Mouse (Mus musculus): ENCODE data around the gene Dmd. TPM values are rescaled to one million over a fixed set of nuclear protein-coding genes. Genes with fewer than 3 reads are reported as not detected.
A peak's percentile ranks its signal among the peaks of the same experiment; 100 is the strongest.

Dmd gene
- polyA plus RNA-seq, 1 experiment from 2014 or later: 12.3 TPM

DNA sequence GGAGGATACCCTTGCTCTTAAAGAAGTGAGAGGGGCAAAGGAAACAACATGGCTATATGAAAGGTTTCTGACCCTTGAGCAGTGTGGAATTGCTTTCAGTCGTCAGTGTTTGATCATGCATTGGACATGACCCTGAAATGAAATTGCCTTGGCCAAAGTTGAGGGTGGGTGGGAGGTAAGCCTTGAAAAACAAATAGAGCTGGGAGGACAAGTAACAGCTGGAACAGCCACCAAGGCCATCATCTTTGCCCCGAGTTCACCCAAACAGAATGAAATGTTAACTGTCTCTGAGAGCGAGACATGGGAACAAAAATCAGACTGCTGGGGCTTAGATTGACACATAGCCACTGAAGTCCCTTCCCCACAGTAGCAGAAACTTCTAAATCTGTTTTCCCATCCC lies 2100.9 kb downstream of the Dmd start:
- DNase-seq (ENCODE audit: low spot score, missing footprints) (peak; percentile 83), ATAC-seq (ENCODE audit: low FRiP score) (no peak)
- Histone ChIP-seq H3K4me3 (ENCODE audit: low read depth, low read length) (no peak overlapping the region), H3K9ac (ENCODE audit: low read length) (no peak overlapping the region), H3K4me2 (no peak overlapping the region), H3K27ac (ENCODE audit: low read depth, low read length) (no peak overlapping the region), H3K27me3 (ENCODE audit: control insufficient read depth, insufficient read depth, low read length) (no peaks in the 10 kb centered on the region), H3K4me1 (ENCODE audit: control insufficient read depth, insufficient read depth, low read length) (no peaks in the 10 kb centered on the region), H3K9me3 (ENCODE audit: control insufficient read depth, low read length) (no peaks in the 10 kb centered on the region), H3K36me3 (ENCODE audit: control insufficient read depth, insufficient read depth, low read length) (no peaks in the 10 kb centered on the region)
- whole genome bisulfite sequencing: 33% methylated on average over 3 of the region's 3 CpGs

DNA sequence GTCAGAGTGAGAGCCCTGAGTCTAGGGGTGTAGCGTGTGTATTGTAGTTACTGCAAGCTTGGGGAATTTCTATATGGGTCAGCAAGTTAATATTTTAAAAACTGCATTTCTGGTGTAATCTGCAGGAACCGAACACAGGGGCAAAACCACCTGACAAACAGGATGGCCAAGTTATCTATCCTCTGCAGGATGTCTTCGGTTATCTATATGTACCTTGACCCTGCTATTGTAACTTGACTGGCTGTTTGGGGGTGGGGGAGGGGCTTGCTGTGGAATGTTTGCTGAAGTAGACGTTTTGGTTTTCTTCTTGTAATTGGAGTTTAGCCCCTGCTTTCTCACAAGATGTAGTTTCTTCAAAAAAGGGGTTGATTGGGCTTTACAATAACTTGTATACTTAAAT lies 2124.9 kb downstream of the Dmd start:
- Histone ChIP-seq H3K4me1 (ENCODE audit: control insufficient read depth, insufficient read depth, low read length) (no peaks in the 10 kb centered on the region), H3K27me3 (ENCODE audit: control insufficient read depth, insufficient read depth, low read length) (no peaks in the 10 kb centered on the region), H3K36me3 (ENCODE audit: control insufficient read depth, insufficient read depth, low read length) (no peaks in the 10 kb centered on the region), H3K4me3 (ENCODE audit: low read depth, low read length) (no peak overlapping the region), H3K9me3 (ENCODE audit: control insufficient read depth, low read length) (no peaks in the 10 kb centered on the region), H3K9ac (ENCODE audit: low read length) (no peak overlapping the region), H3K4me2 (no peak overlapping the region), H3K27ac (ENCODE audit: low read depth, low read length) (no peak overlapping the region)
- 73% methylated on average over 4 of the region's 4 CpGs for WGBS
- ATAC-seq (ENCODE audit: low FRiP score) (no peak), DNase-seq (ENCODE audit: low spot score, missing footprints) (no peak)

DNA sequence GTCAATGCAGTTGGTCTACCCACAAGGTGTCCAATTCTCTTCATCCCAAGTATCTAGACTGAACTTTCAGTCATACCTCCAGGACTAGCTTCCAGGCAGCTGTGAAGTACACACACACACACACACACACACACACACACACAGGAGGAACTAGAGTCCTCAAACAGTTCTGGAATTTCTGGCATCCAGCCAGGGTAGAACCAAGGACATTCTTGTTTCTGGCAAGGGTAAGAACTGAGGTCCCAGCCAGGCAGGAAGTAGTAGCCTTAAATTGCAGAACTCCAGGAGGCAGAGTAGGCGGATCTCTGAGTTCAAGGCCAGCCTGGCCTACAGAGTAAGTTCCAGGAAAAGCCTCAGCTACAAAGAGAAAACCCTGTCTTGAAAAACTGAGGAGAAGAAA lies 2128.2 kb downstream of the Dmd start:
- no peaks in the 10 kb centered on the region for H3K36me3 ChIP-seq (ENCODE audit: control insufficient read depth, insufficient read depth, low read length)
- no peaks in the 10 kb centered on the region for H3K9me3 ChIP-seq (ENCODE audit: control insufficient read depth, low read length)
- DNase-seq (ENCODE audit: low spot score, missing footprints): no peak
- 83% methylated on average over 1 of the region's 1 CpGs for WGBS
- no peak overlapping the region for H3K9ac ChIP-seq (ENCODE audit: low read length)
- no peak overlapping the region for H3K27ac ChIP-seq (ENCODE audit: low read depth, low read length)
- H3K4me2 ChIP-seq: no peak overlapping the region
- no peak overlapping the region for H3K4me3 ChIP-seq (ENCODE audit: low read depth, low read length)
- ATAC-seq (ENCODE audit: low FRiP score): no peak
- H3K27me3 ChIP-seq (ENCODE audit: control insufficient read depth, insufficient read depth, low read length): no peaks in the 10 kb centered on the region
- H3K4me1 ChIP-seq (ENCODE audit: control insufficient read depth, insufficient read depth, low read length): no peaks in the 10 kb centered on the region

DNA sequence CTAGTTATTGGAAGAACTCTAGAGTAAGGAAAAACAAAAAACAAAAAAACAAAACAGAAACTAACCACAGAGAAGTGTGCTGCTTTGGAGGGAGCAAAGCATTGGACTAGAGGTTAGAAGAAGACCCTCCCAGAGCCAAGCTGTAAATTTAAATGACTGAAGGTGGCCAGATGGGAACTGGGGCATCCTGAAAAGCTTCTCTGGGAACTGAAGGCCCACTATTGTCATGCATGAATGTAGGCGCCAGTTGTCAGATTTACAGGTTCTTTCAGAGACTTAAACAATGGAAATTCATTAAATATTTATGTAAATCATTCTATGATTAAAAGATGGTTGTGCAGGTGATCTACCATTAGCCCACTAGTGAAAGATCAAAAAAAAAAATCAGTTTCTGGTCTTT lies 2128.9 kb downstream of the Dmd start:
- Histone ChIP-seq H3K9me3 (ENCODE audit: control insufficient read depth, low read length) (no peaks in the 10 kb centered on the region), H3K4me1 (ENCODE audit: control insufficient read depth, insufficient read depth, low read length) (no peaks in the 10 kb centered on the region), H3K9ac (ENCODE audit: low read length) (no peak overlapping the region), H3K27me3 (ENCODE audit: control insufficient read depth, insufficient read depth, low read length) (no peaks in the 10 kb centered on the region), H3K36me3 (ENCODE audit: control insufficient read depth, insufficient read depth, low read length) (no peaks in the 10 kb centered on the region), H3K27ac (ENCODE audit: low read depth, low read length) (no peak overlapping the region), H3K4me3 (ENCODE audit: low read depth, low read length) (no peak overlapping the region), H3K4me2 (no peak overlapping the region)
- no peak for DNase-seq (ENCODE audit: low spot score, missing footprints)
- ATAC-seq (ENCODE audit: low FRiP score): no peak
- 48% methylated on average over 1 of the region's 1 CpGs for WGBS

DNA sequence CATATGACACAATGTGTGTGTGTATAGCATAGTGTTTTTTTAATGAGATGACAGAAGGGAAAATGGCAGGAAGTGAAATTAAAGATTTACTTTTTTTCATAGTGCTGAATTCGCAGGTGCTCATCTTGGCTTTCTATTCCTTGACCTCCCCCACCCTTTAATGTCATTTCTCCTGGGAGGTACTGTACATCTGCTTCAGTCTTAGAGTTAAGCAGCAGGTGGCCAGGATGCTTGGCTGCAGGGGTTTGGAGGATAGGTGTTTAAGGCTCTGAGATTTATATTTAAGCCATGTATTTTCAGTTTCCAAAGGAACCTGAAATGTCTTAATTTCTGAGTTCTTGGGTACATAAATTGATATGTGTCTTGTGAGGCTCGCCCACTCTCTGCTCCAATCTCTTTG lies 2130.5 kb downstream of the Dmd start:
- DNase-seq (ENCODE audit: low spot score, missing footprints): no peak
- Histone ChIP-seq H3K36me3 (ENCODE audit: control insufficient read depth, insufficient read depth, low read length) (no peaks in the 10 kb centered on the region), H3K4me2 (no peak overlapping the region), H3K27me3 (ENCODE audit: control insufficient read depth, insufficient read depth, low read length) (no peaks in the 10 kb centered on the region), H3K4me1 (ENCODE audit: control insufficient read depth, insufficient read depth, low read length) (no peaks in the 10 kb centered on the region), H3K9ac (ENCODE audit: low read length) (no peak overlapping the region), H3K9me3 (ENCODE audit: control insufficient read depth, low read length) (no peaks in the 10 kb centered on the region), H3K4me3 (ENCODE audit: low read depth, low read length) (no peak overlapping the region), H3K27ac (ENCODE audit: low read depth, low read length) (no peak overlapping the region)
- WGBS: 67% methylated on average over 2 of the region's 2 CpGs
- no peak for ATAC-seq (ENCODE audit: low FRiP score)

DNA sequence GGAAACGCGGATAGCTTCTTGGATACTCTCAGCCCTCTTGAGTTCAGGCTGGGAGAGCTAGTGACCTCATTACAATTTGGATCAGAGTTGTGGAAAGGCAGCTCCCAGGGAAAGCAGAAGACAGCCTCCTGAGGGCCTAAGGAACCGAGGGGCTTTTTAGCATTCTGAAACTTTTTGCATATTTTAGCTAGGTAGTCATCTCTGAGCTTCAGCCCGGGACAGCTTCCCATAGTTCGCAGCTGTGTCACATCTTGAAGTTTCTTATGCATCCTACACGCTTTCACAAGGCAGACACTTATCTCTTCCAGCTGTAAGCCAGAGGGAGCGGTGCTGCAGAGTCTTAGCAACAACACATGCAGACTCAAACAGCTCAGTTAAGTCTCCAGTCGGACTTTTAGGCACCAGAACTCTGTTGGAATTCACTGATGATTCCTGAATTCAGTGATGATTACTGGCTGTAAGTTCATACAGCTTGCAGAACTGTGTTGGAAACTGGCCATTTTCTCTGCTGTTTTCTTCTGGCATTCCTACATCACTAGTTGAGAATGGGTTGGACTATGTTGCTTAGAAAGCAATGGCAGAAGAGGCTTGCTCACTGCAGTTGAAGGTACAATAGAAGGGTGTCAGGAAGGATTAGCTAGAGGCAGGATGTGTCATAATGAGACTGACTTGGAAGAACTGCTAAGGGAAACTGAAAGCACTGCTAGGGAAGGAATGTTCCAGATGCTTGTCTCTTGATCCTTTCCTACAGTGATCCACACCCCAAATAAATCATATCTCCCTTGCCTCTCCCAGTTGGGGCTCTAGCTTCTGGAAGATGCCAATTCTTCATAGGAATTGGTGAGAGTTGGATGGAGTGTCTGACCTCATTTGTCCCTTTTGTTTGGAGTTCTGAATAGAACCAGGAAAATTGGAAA lies 2135.8 kb downstream of the Dmd start:
- 57% methylated on average over 8 of the region's 8 CpGs for WGBS
- Histone ChIP-seq H3K27ac (ENCODE audit: low read depth, low read length) (no peak overlapping the region), H3K36me3 (ENCODE audit: control insufficient read depth, insufficient read depth, low read length) (no peaks in the 10 kb centered on the region), H3K9me3 (ENCODE audit: control insufficient read depth, low read length) (no peaks in the 10 kb centered on the region), H3K27me3 (ENCODE audit: control insufficient read depth, insufficient read depth, low read length) (no peaks in the 10 kb centered on the region), H3K9ac (ENCODE audit: low read length) (no peak overlapping the region), H3K4me2 (no peak overlapping the region), H3K4me3 (ENCODE audit: low read depth, low read length) (no peak overlapping the region), H3K4me1 (ENCODE audit: control insufficient read depth, insufficient read depth, low read length) (no peaks in the 10 kb centered on the region)
- DNase-seq (ENCODE audit: low spot score, missing footprints): no peak
- ATAC-seq (ENCODE audit: low FRiP score): no peak

DNA sequence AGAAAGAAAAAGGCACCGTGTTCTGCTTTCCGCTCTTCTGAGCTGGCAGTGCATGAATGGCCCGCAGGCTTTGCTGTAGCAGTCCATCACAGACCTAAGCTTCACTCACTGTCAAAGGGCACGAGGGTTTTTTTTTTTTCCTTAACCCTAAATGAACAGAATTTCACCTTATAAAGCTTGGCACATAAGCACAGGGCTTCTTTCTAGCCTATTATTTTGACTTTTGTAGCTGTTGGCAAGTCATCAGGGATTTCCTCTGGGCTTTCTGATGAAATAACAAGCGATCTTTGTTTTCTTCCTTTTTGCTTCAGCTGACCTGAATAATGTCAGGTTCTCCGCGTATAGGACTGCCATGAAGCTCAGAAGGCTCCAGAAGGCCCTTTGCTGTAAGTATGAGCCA lies 2140.8 kb downstream of the Dmd start:
- DNase-seq (ENCODE audit: low spot score, missing footprints): no peak
- Histone ChIP-seq H3K4me2 (no peak overlapping the region), H3K4me3 (ENCODE audit: low read depth, low read length) (no peak overlapping the region), H3K27ac (ENCODE audit: low read depth, low read length) (no peak overlapping the region), H3K36me3 (ENCODE audit: control insufficient read depth, insufficient read depth, low read length) (no peaks in the 10 kb centered on the region), H3K4me1 (ENCODE audit: control insufficient read depth, insufficient read depth, low read length) (no peaks in the 10 kb centered on the region), H3K27me3 (ENCODE audit: control insufficient read depth, insufficient read depth, low read length) (no peaks in the 10 kb centered on the region; the same call in 1 of the 2 replicates), H3K9me3 (ENCODE audit: control insufficient read depth, low read length) (no peaks in the 10 kb centered on the region), H3K9ac (ENCODE audit: low read length) (no peak overlapping the region)
- 63% methylated on average over 7 of the region's 7 CpGs for whole genome bisulfite sequencing
- ATAC-seq (ENCODE audit: low FRiP score): no peak

DNA sequence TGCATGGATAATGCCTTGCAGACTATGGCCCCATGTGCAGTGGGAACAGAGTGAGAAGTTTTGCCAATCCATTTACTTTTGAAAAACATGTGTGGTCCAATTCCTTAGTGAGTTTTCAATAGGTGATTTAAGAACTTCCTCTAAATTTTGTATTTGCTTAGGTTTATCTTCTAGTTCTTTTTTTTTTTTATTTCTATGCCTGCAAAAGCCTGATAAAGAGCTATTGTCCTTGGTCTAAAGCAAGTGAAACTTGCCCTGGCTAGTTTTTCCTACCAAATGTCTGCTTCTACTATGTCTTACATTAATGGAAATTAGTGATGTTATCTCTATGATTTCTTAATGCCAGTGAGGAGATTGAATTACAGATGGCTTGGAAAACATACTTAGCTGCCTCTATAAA lies 2144.7 kb downstream of the Dmd start:
- no peak for ATAC-seq (ENCODE audit: low FRiP score)
- no peaks in the 10 kb centered on the region; the same call in 1 of the 2 replicates for H3K27me3 ChIP-seq (ENCODE audit: control insufficient read depth, insufficient read depth, low read length)
- DNase-seq (ENCODE audit: low spot score, missing footprints): no peak
- no peaks in the 10 kb centered on the region for H3K9me3 ChIP-seq (ENCODE audit: control insufficient read depth, low read length)
- H3K9ac ChIP-seq (ENCODE audit: low read length): no peak overlapping the region
- H3K4me3 ChIP-seq (ENCODE audit: low read depth, low read length): no peak overlapping the region
- no peak overlapping the region for H3K4me2 ChIP-seq
- no peak overlapping the region for H3K27ac ChIP-seq (ENCODE audit: low read depth, low read length)
- H3K36me3 ChIP-seq (ENCODE audit: control insufficient read depth, insufficient read depth, low read length): no peaks in the 10 kb centered on the region
- no peaks in the 10 kb centered on the region for H3K4me1 ChIP-seq (ENCODE audit: control insufficient read depth, insufficient read depth, low read length)

DNA sequence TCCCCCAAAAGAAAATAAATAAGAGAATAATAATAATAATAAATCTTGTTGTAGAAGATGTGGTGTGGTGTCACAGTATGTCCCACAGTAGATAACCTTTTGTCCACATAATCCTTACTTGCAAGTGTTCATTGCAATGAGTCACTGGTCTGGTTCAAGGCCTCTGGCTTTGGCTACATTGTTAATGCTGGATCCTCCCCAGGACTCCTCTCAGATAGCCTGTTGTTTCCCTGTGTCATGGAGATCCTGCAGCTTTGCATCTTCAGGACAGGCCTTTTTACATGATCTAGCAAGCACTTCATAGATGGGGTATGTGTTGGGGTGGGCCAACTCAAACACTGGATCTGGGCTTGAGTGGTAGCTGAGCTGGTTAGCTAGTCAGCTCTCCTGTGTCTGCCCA lies 2150.0 kb downstream of the Dmd start:
- Histone ChIP-seq H3K27ac (ENCODE audit: low read depth, low read length) (no peak overlapping the region), H3K27me3 (ENCODE audit: control insufficient read depth, insufficient read depth, low read length) (no peaks in the 10 kb centered on the region), H3K4me1 (ENCODE audit: control insufficient read depth, insufficient read depth, low read length) (no peaks in the 10 kb centered on the region), H3K9ac (ENCODE audit: low read length) (no peak overlapping the region), H3K36me3 (ENCODE audit: control insufficient read depth, insufficient read depth, low read length) (no peaks in the 10 kb centered on the region), H3K9me3 (ENCODE audit: control insufficient read depth, low read length) (no peaks in the 10 kb centered on the region), H3K4me2 (no peak overlapping the region), H3K4me3 (ENCODE audit: low read depth, low read length) (no peak overlapping the region)
- DNase-seq (ENCODE audit: low spot score, missing footprints) (no peak), ATAC-seq (ENCODE audit: low FRiP score) (no peak)

Measured in midbrain, embryonic 11.5 days (tissue).